Mouse (Mus musculus) hindbrain, embryonic 14.5 days (tissue): ENCODE measurements at regions not wholly inside any gene's neighbourhood (a gene's known extent, or its start where the extent isn't known, plus 50 kb on each side); places are given as distances from the start of the nearest gene placed in this dataset.

Experiments
- ATAC-seq: fragments of 200-750 bp; cut with Nextera tagmentation; 2 replicates; pipeline ENCODE4 v1.8.0; 2017; ENCODE audit warnings: moderate number of reproducible peaks, mild to moderate bottlenecking, moderate TSS enrichment, moderate library complexity; ENCODE audit not compliant: low FRiP score
- DNase-seq: peaks from one replicate; pipeline ENCODE4 v3.0.0-alpha.2; 2015; ENCODE audit warnings: low spot score
- H3K27ac ChIP-seq: fragments of 300-500 bp; sonication (generic); 2 replicates; pipeline ENCODE4 v1.5.1; 2014; ENCODE audit warnings: mild to moderate bottlenecking, moderate library complexity
- H3K27me3 ChIP-seq: fragments of 300-500 bp; sonication (generic); 2 replicates; pipeline ENCODE4 v1.6.1; 2014; ENCODE audit warnings: mild to moderate bottlenecking, low read length, mixed read lengths; ENCODE audit not compliant: control insufficient read depth, insufficient read depth
- H3K36me3 ChIP-seq: fragments of 300-500 bp; sonication (generic); replicated peaks from 2 replicates; pipeline ENCODE4 v1.6.1; 2014; ENCODE audit not compliant: control insufficient read depth, insufficient read depth
- H3K4me1 ChIP-seq: fragments of 300-500 bp; sonication (generic); replicated peaks from 2 replicates; pipeline ENCODE4 v1.6.1; 2014; ENCODE audit warnings: antibody characterized with exemption, low read length, mixed read lengths; ENCODE audit not compliant: control insufficient read depth, insufficient read depth
- H3K4me2 ChIP-seq: fragments of 300-500 bp; sonication (generic); replicated peaks from 2 replicates; pipeline ENCODE4 v1.6.1; 2014; ENCODE audit warnings: mild to moderate bottlenecking, moderate library complexity
- H3K4me3 ChIP-seq: fragments of 300-500 bp; sonication (generic); replicated peaks from 2 replicates; pipeline ENCODE4 v1.5.1; 2014; ENCODE audit warnings: mild to moderate bottlenecking, low read length
- H3K9ac ChIP-seq: fragments of 300-500 bp; sonication (generic); 2 replicates; pipeline ENCODE4 v1.6.1; 2014
- H3K9me3 ChIP-seq: fragments of 300-500 bp; sonication (generic); 2 replicates; pipeline ENCODE4 v1.6.1; 2016; ENCODE audit warnings: low read length; ENCODE audit not compliant: control insufficient read depth
- WGBS: fragments of 180-500 bp; shearing (Covaris S2); extraction: QIAGEN DNeasy Blood & Tissue Kit; methylation state at CpG from one replicate; pipeline ENCODE4 v1.1.7; 2014; 5-methylcytosine and 5-hydroxymethylcytosine counted together

DNA sequence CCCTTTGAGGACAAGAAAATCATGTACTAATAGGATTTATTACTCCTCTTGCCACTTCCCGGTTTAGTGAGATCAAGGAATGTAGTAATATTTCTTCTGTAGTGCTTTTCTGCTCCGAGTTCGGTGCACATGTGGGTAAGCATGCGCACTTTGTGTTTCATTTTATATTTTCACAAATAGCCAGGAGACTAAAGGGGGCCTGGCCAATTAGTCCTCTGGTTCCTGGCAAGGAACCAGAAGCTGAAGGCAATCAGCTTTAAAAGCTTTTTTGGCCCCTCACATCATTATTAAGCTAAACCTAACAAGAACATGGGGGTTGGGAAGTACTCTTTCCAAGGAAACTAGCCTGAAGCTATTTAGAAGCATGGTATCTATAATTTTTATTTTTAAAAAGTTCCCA, 134.2 kb downstream of the Fzd1 start:
- H3K4me2 ChIP-seq: no peak overlapping the region
- no peak for ATAC-seq
- no peaks in the 10 kb centered on the region for H3K9me3 ChIP-seq
- 65% methylated on average over 4 of the region's 4 CpGs for WGBS
- no peak overlapping the region for H3K9ac ChIP-seq
- no peaks in the 10 kb centered on the region for H3K27me3 ChIP-seq
- H3K4me3 ChIP-seq: no peak overlapping the region
- H3K4me1 ChIP-seq: no peaks in the 10 kb centered on the region
- no peak overlapping the region for H3K27ac ChIP-seq
- no peaks in the 10 kb centered on the region for H3K36me3 ChIP-seq
- no peak for DNase-seq

GRCm38 (mm10) chr5:4620513-4621210, 137.2 kb downstream of the Fzd1 start:
- ATAC-seq (no peak), DNase-seq (no peak)
- H3K4me3 ChIP-seq: no peak overlapping the region
- H3K9me3 ChIP-seq: no peaks in the 10 kb centered on the region
- no peaks in the 10 kb centered on the region for H3K36me3 ChIP-seq
- WGBS: 70% methylated on average over 4 of the region's 4 CpGs
- no peak overlapping the region for H3K9ac ChIP-seq
- H3K4me1 ChIP-seq: no peaks in the 10 kb centered on the region
- no peaks in the 10 kb centered on the region for H3K27me3 ChIP-seq
- no peak overlapping the region for H3K27ac ChIP-seq
- no peak overlapping the region for H3K4me2 ChIP-seq

GRCm38 (mm10) chr5:4615233-4615632, 142.6 kb downstream of the Fzd1 start:
- no peaks in the 10 kb centered on the region for H3K36me3 ChIP-seq

DNA sequence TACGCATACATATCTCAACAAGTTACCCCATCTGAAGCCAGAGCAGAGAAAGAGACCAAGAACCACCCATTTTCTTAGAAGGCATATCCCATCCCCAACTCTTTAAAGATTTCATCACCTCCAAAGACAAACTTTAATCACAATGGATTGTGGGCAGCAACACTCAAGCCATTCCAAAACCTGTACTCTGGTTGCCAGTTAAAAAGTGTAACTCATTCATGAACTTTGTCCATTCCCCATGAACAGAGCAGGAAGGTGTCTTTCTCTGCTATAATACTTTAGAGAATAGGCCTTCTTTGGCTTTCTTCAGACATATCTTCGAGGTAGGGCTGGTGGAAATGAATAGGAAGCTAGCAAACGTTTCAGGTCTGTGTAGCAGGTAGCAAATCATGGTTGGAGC, 160.4 kb downstream of the Fzd1 start:
- ATAC-seq: no peak
- Histone ChIP-seq H3K27me3 (no peaks in the 10 kb centered on the region), H3K36me3 (no peaks in the 10 kb centered on the region), H3K4me2 (no peak overlapping the region), H3K27ac (no peak overlapping the region), H3K9ac (no peak overlapping the region), H3K9me3 (no peaks in the 10 kb centered on the region), H3K4me1 (no peaks in the 10 kb centered on the region), H3K4me3 (no peak overlapping the region)
- DNase-seq: no peak
- WGBS: 95% methylated on average over 3 of the region's 3 CpGs

More at GRCm38 (mm10) chr5:4615233-4615632, 142.6 kb downstream of the Fzd1 start:
- H3K27me3 ChIP-seq: no peaks in the 10 kb centered on the region
- DNase-seq: no peak
- no peak overlapping the region for H3K4me3 ChIP-seq
- WGBS: 78% methylated on average over 2 of the region's 2 CpGs
- no peaks in the 10 kb centered on the region for H3K9me3 ChIP-seq
- H3K27ac ChIP-seq: no peak overlapping the region
- ATAC-seq: no peak
- H3K4me2 ChIP-seq: no peak overlapping the region
- H3K4me1 ChIP-seq: no peaks in the 10 kb centered on the region
- H3K9ac ChIP-seq: no peak overlapping the region

- Histone ChIP-seq H3K27ac (no peak overlapping the region), H3K9me3 (no peaks in the 10 kb centered on the region), H3K4me3 (no peak overlapping the region), H3K4me1 (no peaks in the 10 kb centered on the region), H3K36me3 (no peaks in the 10 kb centered on the region), H3K9ac (no peak overlapping the region), H3K27me3 (no peaks in the 10 kb centered on the region), H3K4me2 (no peak overlapping the region)
- DNase-seq (no peak), ATAC-seq (no peak)
- 80% methylated on average over 2 of the region's 2 CpGs for whole genome bisulfite sequencing
Observed at GRCm38 (mm10) chr5:4595010-4595409, 162.8 kb downstream of the Fzd1 start.

GRCm38 (mm10) chr5:4594562-4594961, 163.3 kb downstream of the Fzd1 start:
- no peak for DNase-seq
- Histone ChIP-seq H3K36me3 (no peaks in the 10 kb centered on the region), H3K9ac (no peak overlapping the region), H3K4me2 (no peak overlapping the region), H3K4me1 (no peaks in the 10 kb centered on the region), H3K27ac (no peak overlapping the region), H3K9me3 (no peaks in the 10 kb centered on the region), H3K27me3 (no peaks in the 10 kb centered on the region), H3K4me3 (no peak overlapping the region)
- no peak for ATAC-seq
- WGBS: 80% methylated on average over 2 of the region's 2 CpGs

DNA sequence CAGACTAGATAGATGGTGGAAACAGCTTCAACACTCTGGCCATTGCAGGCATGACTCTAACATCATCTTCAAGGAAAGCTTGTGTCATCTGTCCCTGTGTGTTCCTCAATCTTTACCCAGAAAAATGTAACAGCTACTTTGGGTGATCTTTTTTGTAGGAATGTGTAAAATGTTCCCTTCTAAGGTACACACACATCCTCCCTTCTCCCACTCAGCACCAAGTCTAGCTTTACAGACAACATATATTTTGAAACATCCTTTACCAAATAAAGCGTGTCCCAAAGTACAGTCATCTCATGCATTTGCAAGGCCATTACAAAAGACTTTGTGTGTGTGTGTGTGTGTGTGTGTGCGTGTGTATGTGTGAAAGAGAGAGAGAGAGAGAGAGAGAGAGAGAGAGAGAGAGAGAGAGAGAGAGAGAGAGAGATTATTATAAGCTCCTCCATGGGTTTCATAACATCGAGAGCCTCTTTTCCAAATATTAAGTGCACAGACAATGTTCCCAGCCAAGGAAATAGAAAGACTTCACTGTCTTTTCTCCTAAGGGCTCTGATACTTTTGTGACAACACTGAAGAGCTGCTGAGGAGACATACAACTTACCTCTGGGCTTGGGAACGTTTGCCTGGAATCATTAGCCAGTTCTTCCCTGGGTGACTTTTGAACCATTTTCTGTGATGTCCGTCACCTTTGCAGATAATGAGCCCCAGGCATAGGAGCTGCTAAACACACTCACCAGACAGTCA, 164.0 kb downstream of the Fzd1 start:
- no peak overlapping the region for H3K4me2 ChIP-seq
- 82% methylated on average over 5 of the region's 5 CpGs for WGBS
- H3K36me3 ChIP-seq: no peaks in the 10 kb centered on the region
- no peaks in the 10 kb centered on the region for H3K9me3 ChIP-seq
- no peaks in the 10 kb centered on the region for H3K4me1 ChIP-seq
- H3K9ac ChIP-seq: no peak overlapping the region
- ATAC-seq (no peak), DNase-seq (no peak)
- H3K27ac ChIP-seq: no peak overlapping the region
- H3K27me3 ChIP-seq: no peaks in the 10 kb centered on the region
- H3K4me3 ChIP-seq: no peak overlapping the region

GRCm38 (mm10) chr5:4591721-4592120, 166.1 kb downstream of the Fzd1 start:
- WGBS: 87% methylated on average over 1 of the region's 1 CpGs
- no peak for ATAC-seq

GRCm38 (mm10) chr5:4582702-4583475, 174.9 kb downstream of the Fzd1 start:
- H3K4me2 ChIP-seq: no peak overlapping the region
- H3K27me3 ChIP-seq: no peaks in the 10 kb centered on the region
- H3K4me1 ChIP-seq: no peaks in the 10 kb centered on the region
- DNase-seq (no peak), ATAC-seq (no peak)
- H3K36me3 ChIP-seq: no peaks in the 10 kb centered on the region
- no peak overlapping the region for H3K27ac ChIP-seq
- no peak overlapping the region for H3K4me3 ChIP-seq
- H3K9ac ChIP-seq: no peak overlapping the region
- 83% methylated on average over 1 of the region's 1 CpGs for WGBS
- no peaks in the 10 kb centered on the region for H3K9me3 ChIP-seq

More at GRCm38 (mm10) chr5:4591721-4592120, 166.1 kb downstream of the Fzd1 start:
- Histone ChIP-seq H3K4me1 (no peaks in the 10 kb centered on the region), H3K27ac (no peak overlapping the region), H3K27me3 (no peaks in the 10 kb centered on the region), H3K9me3 (no peaks in the 10 kb centered on the region), H3K4me2 (no peak overlapping the region), H3K36me3 (no peaks in the 10 kb centered on the region), H3K4me3 (no peak overlapping the region), H3K9ac (no peak overlapping the region)
- no peak for DNase-seq
